Mouse (Mus musculus) liver, postnatal 0 days (tissue): Measurements from ENCODE around the gene Hist1h3g.

Experiments
- CTCF ChIP-seq: sonication (generic); IDR thresholded peaks from 2 replicates; pipeline ENCODE4 v1.5.1; 2016; ENCODE audit warnings: antibody characterized with exemption, low read depth
- EP300 ChIP-seq: IDR thresholded peaks from 2 replicates; pipeline ENCODE4 v1.6.1; 2016; ENCODE audit warnings: antibody characterized with exemption, low read depth, mild to moderate bottlenecking

DNA sequence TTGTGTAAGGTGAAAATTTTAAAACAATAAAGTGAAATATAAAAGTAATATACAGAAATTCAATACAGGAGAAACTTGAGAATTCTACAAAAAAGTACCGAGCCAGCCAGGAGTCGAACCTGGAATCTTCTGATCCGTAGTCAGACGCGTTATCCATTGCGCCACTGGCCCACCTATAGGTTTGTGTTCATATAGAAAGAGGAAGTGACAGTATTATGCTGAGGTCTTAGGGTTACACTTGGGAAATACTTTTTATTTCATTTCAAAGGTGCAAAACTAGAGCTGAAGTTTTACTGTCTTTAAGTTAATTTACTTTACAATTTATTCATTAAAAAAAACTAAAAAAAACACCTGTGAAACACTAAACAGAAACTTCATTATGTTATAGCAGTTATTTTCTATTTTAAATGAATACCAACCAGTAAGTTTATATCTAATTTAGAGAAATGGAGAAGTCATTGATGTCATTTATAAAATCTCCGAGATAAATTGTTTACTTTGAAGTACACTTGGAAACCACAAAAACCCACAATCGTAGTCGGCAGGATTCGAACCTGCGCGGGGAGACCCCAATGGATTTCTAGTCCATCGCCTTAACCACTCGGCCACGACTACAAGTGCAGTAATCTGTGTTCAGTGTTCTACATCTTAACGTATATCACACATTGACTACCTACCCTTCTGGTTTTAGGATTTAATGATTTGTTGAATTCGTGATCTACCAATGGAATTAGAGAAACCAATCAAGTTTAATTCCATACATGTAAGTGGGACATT, 34.6 kb upstream of the Hist1h3g start:
- TF ChIP-seq CTCF (no peak), EP300 (0 out of 2 replicates have a peak, but pooled peaks have one; percentile 3)
